In the genomic region with DNA sequence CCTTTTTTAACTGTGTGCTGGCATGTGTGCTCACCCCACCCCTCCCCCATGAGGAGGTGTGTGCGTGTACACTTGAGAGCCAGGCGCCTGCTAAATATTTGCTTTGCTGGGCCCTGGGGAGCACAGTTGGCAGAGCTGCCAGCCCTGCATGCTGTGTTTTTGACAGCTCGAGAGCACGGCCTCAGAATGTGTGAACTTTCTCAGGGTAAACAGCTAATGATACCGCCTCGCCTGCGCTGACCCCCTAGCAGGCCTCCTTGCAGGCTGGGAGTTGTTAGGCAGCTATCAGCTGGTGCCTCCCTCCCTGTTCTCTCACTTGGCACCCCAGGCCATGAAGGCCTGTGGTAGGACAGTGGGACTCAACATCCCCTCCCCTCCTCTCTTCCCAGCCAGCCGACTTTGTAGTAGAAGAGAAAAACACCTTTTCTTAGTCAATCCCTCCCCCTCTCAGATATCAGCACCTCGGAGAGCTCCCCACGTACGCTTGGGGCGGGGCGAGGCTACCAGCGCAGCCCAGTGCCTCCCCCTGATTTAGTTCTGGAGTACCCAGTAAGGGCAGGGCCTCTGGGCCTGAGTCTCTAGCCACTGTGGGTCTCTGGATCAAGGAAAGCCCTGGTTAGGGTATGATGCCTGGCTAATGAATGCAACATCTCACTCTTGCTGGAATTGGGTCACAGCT, we compare ENCODE assay signal across 7 mouse cellular contexts.
DNase-seq lines count a peak whose midpoint lies in the region; ATAC-seq lines count a peak whose summit lies in the region.

No protein-coding gene starts in this region.

- H3K27me3 ChIP-seq in forebrain, embryonic 10.5 days (ENCODE audit: poor library complexity, severe bottlenecking), result peaks cover 75% of the 10 kb centered on the region
- peaks cover 90% of the 10 kb centered on the region for H3K27me3 ChIP-seq in limb, embryonic 13.5 days

- no peak overlapping the region for H3K4me3 ChIP-seq in forebrain, embryonic 10.5 days
- no peak overlapping the region for H3K4me3 ChIP-seq in limb, embryonic 13.5 days

- no peak overlapping the region for H3K4me2 ChIP-seq in limb, embryonic 13.5 days (replicated peaks)

- H3K9ac ChIP-seq in limb, embryonic 13.5 days, result no peak overlapping the region

- peaks cover 81% of the 10 kb centered on the region for H3K4me1 ChIP-seq in forebrain, embryonic 10.5 days
- H3K4me1 ChIP-seq in limb, embryonic 13.5 days, result peaks cover 38% of the 10 kb centered on the region

- DNase-seq in 416B (ENCODE audit: low read depth) (peak; percentile 18), NIH3T3 (ENCODE audit: low read depth) (peak; percentile 50)
- peak; percentile 66 for DNase-seq in forebrain, embryonic 10.5 days (ENCODE audit: extremely low spot score, low spot score)
- peak; percentile 62 for DNase-seq in ovary, postnatal 36 days (ENCODE audit: low spot score)
- no peak for DNase-seq in urinary bladder, adult 2 months (ENCODE audit: low spot score)
- DNase-seq in right cerebral cortex, postnatal 14 days, result no peak

- ATAC-seq in limb, embryonic 13.5 days (ENCODE audit: low FRiP score, low read depth), result peak; percentile 48

- no peak overlapping the region for H3K27ac ChIP-seq in forebrain, embryonic 10.5 days
- H3K27ac ChIP-seq in limb, embryonic 13.5 days, result no peak overlapping the region

- no peaks in the 10 kb centered on the region for H3K9me3 ChIP-seq in forebrain, embryonic 10.5 days
- H3K9me3 ChIP-seq in limb, embryonic 13.5 days, result no peaks in the 10 kb centered on the region

- no peaks in the 10 kb centered on the region for H3K36me3 ChIP-seq in forebrain, embryonic 10.5 days (replicated peaks)
- H3K36me3 ChIP-seq in limb, embryonic 13.5 days, result no peaks in the 10 kb centered on the region

- WGBS in forebrain, embryonic 10.5 days, result 15% methylated on average over 14 of the region's 14 CpGs
- 5% methylated on average over 14 of the region's 14 CpGs for WGBS in limb, embryonic 13.5 days

Comparison
In these comparisons a context has a peak if more than half of its experiments do, and no peak if none do; other contexts are left out.
1. DNase-seq: peak in 416B (single experiment), NIH3T3 (single experiment), forebrain, embryonic 10.5 days (single experiment) and ovary, postnatal 36 days (single experiment); none in urinary bladder, adult 2 months (single experiment) and right cerebral cortex, postnatal 14 days (single experiment).